Mouse (Mus musculus) CD4-positive helper T cell, adult 2 months (primary cell): ENCODE results near the gene Lemd2.

Experiments used
- DNase-seq: peaks from one replicate; pipeline ENCODE4 v3.0.0-alpha.2; 2012; ENCODE audit warnings: low read depth, missing footprints, low spot score

Gene Lemd2

DNA sequence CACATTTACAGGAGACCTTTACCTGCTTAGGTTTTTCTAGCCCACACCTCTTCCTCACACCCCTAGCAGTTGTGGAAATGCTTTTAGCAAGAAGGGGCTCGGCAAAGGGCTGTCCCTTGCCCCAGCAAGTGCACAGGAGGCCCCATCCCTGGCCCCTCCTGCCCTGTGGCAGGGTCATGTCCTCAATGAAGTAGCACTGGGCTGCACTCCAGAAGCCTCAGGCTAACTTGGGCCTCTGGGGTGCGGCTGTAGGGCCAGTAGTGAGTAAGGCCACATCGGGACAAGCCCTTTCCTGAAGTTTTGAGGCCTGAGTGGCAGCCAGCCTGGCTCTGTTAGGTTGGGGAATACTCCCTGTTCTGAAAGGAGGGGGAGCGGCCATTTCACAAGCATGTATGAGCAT lies 43.4 kb downstream of the Lemd2 start:
- no peak for DNase-seq

DNA sequence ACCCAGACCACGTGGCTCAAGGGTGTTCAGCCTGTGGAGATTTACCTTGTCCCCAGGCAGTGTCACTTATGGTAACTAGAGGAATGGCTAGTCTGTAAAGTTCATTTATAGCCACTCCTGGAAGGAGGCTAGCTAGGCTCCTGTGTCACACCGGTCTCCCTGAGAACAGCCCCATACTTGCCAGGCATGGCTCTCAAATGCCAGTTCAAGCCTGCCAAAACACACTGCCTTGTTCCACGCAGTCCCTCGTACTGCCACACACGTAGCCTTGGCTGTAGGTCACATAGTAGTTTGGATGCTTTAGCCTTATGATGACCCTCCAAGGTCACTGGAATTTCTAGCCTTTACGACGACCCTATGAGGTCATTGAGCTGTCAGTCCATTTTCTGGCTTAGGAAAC lies 45.1 kb downstream of the Lemd2 start:
- DNase-seq: no peak

DNA sequence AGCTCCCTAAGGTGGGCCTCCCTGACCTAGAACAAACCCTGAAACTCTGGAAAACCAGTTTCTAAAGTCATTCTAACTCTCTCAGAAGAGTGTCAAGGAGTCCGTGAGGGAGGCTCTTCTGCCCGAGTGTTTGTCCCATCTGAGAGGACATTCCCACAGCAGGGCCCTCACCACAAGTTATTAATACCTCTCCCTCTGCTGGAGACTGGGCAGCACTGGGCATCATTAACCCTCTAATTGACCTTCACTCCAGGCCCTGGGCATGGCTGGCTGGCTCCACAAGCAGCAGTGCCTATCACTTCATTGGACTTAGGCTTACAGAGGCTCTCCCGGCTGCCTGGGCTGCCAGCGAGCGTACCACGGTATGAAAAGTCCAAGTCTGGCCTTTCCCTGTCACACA lies 45.8 kb downstream of the Lemd2 start:
- no peak for DNase-seq

DNA sequence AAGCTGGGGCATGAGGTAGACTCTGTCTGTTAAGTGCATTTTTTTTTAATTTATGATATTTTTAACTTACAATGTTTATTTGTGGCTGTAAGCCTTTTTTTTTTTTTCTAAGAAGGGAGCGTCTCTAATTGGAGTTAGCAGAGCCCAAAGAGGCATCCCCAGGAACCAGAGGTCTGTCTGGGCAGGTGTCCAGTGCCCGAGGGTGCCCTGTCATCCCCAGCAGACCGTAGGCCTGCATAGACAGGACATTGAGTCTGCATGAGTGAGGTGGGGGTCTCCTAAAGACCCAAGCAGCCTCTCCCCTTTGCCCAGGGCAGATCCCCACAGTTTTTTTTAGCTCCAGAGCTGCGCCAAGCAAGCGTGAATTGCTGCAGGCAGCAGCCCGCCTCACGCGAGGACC lies 48.5 kb downstream of the Lemd2 start:
- no peak for DNase-seq

DNA sequence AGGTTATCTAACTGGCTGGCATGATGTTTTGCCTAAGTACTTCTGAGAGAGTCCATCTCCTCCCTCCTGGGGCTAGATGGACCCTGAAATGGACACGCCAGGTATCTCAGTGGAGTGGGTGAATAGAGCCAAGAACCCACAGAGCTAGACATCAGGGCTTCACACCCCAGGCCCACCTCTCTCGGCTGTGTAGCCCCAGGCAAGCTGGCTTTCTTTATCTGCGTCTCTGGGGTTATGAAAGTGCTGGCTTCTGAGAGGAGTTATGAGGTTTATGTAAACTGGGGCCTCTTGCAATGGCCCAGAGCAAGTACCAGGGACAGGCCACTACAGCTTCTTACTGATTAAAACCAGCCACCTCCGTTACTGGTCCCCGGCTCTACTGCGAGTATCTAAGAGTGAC lies 49.4 kb downstream of the Lemd2 start:
- no peak for DNase-seq

DNA sequence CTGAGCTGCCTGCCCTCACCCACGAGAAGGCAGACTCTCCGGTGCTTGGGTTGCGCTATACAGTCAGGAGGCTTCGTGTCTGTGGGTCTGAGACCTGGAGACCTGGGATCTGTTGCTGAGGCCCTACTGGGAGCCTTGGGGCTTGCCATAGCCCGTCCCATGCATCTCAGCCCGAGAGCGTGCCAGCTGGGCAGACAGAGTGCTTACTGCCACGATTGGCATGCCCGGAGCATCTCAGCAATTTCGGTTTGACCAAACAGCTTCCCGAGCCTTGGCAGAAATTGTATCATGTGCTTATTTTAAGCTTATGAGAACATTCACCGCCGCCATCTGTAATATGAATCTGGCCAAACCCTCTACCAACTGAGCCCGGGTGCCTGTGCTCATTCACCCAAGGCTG lies 50.0 kb downstream of the Lemd2 start:
- no peak for DNase-seq

DNA sequence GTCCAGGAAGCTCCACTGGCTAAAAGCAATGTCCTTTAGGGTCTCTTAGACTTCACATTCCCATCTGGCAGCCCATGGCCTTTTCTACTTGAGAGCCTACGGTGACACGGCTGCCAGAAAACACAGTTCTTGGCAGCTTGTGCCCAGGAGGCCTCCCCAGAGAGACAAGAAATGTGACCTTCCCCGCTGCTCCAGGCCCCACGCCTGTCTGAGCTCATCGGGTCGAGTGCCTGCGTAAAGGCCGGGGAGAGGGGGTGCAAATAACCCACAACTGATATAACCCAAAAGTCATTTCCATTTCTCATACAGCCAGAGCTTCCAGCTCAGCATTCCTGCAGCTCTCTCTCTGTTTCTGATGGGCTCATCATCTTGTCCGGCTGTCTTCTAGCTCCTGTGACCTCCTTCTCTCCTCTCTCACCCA lies 50.5 kb downstream of the Lemd2 start:
- DNase-seq: no peak

DNA sequence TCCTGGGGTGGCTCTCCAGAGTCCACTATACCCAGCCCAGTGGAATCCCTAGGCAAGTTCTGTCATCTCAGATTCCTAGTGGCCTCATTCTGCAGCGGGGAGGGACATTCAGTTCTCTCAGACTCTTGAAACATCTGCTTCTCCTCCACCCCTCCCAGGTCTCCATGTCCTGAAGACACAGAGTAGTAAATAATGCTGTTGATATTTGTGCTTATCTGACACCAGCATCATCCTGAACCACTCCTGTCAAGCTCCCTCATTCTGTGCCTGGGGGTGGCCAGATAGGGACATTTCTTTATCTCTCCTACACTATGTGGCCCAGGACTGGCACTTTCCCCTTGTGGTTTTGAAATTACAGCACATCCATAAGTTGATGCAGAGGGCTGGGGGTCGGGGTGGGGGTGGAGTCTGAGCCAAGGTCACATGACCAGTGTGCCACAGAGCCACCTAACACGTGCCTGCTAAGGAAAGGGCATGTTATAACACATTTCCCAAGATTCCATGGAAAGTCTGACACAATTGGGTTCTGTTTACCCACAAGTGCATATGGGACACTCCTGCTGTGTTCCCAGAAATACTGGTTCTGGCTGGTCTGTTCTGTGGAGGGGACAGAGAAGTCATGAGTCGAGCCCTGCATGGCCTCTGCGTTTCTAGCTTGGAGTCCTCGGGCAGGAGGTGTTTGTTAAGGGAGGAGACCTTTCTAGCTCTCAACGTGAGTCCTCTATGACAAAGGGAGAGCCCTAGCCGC lies 51.1 kb downstream of the Lemd2 start:
- DNase-seq: no peak

DNA sequence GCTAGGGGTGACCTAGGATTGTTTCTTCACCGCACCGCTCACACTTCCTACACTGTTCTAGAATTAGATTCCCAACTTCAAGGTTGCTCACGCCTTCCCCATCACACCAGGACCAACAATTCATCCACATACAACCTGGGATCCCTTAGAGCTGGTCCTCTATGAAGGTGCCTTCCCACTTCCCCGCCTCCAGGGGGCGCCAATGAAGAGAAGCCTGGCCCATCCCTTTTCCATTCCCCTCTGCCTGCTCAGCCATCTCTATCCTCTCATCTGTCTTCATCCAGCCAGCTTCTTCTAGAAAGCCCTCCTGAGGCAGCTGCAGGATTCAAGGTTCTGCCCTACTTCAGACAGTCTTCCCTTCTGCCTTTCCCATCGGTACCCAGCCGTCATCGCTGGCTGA lies 52.9 kb downstream of the Lemd2 start:
- DNase-seq: peak; percentile 21

DNA sequence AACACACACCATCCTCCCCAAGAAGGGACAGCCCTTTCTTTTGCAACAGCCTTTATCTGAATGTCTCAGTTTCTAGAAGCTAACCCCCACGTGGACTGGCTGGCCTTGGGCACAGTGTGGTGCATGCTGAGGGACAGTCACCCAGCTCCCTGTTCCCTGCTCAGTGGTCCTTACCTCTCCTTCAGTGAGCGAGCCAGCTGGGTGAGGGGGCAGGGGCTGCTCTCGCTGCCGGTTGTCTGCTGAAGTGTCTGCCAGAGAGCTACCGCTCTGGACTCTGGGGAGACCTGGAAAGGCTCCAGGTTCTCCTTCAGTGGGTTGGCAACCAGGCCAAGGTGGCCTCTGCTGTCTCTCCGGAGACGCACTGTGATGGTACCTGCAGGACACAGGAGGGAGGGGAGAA lies 53.4 kb downstream of the Lemd2 start:
- no peak for DNase-seq

DNA sequence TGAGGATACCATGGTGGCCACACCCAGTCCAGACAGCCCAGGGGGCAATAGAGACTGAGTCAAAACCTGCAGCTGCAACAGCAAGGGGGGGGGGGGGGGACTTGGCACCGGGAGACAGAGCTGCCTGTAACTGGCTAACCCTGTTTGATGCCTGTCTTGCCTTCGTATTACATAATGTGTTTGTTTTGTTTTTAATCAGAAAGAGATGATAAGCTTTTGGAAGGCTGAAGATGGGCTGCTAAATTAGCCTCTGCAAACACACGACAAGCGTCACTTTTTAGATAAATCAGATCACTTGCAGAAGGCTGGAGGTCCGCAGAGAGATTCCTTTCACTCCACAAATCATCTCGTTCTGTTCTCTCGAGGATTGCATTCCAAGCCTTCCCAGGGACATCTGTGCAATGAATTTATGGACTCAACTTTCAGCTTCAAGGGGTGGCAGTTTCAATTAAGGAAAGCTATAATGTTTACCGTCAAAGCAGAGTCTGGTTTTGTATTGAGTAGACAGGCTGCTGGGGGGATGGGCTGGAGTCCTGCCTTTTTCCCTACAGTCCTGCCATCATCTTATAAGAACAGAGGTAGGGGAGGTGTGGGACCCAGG lies 57.8 kb downstream of the Lemd2 start:
- no peak for DNase-seq

DNA sequence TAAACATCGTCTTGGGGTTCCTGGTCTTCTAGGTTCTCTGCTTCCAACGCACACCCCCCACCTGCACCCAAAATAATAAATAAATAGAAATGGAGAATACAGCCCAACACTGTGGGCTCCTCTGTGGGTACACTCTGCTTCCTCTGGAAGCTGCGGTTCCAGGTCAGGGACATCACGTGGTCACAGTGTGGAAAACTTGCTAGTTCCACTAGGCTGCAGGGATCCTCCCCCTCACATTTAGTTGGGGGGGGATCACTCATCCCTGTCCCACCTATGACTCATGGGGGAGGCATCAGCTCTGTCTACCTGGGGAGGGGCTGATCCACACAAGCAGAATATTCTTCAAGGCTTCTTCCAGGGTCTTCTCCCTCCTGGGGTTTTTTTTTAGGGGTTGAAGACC lies 60.1 kb downstream of the Lemd2 start:
- DNase-seq: no peak

DNA sequence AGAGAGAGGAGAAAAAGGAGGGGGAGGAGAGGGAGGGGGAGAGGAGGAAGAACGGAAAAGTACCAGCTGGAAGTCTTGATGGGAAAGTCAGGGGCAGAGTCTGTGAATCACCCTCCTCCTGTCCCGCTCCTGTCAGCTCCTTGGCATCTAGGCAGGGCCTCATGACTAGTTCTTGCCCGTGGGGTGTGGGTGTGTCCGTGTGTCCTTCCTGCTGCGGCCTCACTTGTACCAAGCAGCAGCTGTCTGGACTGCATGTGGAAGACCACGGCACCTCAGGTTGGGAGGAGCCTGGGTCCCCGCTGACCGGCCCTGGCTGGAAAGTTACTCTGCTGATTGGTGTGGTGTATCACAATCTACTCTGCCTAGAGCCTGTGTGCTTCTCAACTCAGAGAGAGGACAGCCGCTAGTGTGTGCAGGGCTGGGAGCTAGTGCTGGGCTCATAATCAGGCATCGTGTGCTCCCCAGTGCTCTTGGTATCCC lies 62.3 kb downstream of the Lemd2 start:
- no peak for DNase-seq

DNA sequence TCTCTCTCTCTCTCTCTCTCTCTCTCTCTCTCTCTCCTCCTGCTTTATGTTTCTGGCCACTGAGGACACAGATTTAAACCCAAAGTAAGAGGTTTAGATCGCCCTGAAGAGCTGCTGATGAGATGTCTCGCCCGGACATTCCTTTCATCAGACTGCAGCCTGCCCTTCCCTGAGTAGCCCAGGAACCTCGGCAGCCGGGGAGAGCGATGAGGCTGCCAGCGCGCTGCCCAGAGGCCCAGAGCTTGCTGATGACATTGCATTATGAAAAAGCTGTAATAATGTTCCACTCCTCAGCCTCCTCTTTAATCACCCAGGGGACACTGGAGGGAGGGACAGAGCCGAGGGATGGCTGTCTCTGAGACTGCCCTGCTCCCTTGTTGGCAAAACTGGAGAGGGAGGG lies 64.0 kb downstream of the Lemd2 start:
- DNase-seq: no peak
